Mouse (Mus musculus): ENCODE results near the gene Scyl1.

DNA sequence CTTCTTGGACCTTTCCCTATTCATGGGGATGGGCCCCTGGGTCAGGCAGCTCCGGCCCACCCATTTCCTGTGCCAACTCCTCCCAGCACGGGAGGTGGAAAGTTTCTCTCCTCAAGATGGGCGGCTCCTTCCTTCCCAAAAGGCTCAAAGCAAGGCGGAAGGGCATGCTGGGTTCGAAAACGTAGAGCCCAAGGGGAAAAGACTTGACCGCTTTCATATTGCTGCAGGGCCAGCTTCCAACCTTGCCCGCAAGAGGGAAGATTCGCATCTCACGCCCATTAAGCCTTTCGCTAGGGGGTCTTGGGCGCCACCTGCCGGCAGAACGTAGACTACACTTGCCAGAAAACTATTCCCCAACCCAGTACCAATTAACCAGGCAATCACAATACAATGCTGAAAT, 43.5 kb downstream of the Scyl1 start:
- TF ChIP-seq GATA1 (IDR thresholded peaks at IDR 0.05; ENCODE audit: low read length) (no peak), TAL1 (IDR thresholded peaks at IDR 0.05; ENCODE audit: low read length) (no peak)

Data from erythroblast, embryonic 14.5 days (primary cell).